Mouse (Mus musculus) thymus, adult 18-20 months (tissue): Measurements from ENCODE around the gene Tpsb2.

Experiments
- DNase-seq, 2 experiments: peaks; one replicate each; pipeline ENCODE4 v3.0.0; 2022; ENCODE audit warnings: mixed read lengths in 2 of 2

The Tpsb2 gene

GRCm38 (mm10) chr17:25407352-25407751 lies 41.2 kb downstream of the Tpsb2 start:
- no peak for DNase-seq

- DNase-seq = no peak
Observed at GRCm38 (mm10) chr17:25408302-25408999, 42.3 kb downstream of the Tpsb2 start.

- DNase-seq = no peak
Observed at GRCm38 (mm10) chr17:25409621-25410020, 43.5 kb downstream of the Tpsb2 start.

GRCm38 (mm10) chr17:25410180-25410579 lies 44.1 kb downstream of the Tpsb2 start:
- DNase-seq = no peak

GRCm38 (mm10) chr17:25410786-25411185 lies 44.7 kb downstream of the Tpsb2 start:
- DNase-seq = no peak

GRCm38 (mm10) chr17:25411251-25411650 lies 45.1 kb downstream of the Tpsb2 start:
- no peak for DNase-seq

GRCm38 (mm10) chr17:25414209-25414608 lies 48.1 kb downstream of the Tpsb2 start:
- DNase-seq = no peak

GRCm38 (mm10) chr17:25414917-25415316 lies 48.8 kb downstream of the Tpsb2 start:
- no peak for DNase-seq

- no peak for DNase-seq
Observed at GRCm38 (mm10) chr17:25415421-25415913, 49.4 kb downstream of the Tpsb2 start.

- no peak for DNase-seq
Observed at GRCm38 (mm10) chr17:25416219-25416618, 50.1 kb downstream of the Tpsb2 start.

GRCm38 (mm10) chr17:25417990-25418389 lies 51.9 kb downstream of the Tpsb2 start:
- DNase-seq = no peak
